Mouse (Mus musculus): Measurements from ENCODE around the gene Wdr74.

DNA sequence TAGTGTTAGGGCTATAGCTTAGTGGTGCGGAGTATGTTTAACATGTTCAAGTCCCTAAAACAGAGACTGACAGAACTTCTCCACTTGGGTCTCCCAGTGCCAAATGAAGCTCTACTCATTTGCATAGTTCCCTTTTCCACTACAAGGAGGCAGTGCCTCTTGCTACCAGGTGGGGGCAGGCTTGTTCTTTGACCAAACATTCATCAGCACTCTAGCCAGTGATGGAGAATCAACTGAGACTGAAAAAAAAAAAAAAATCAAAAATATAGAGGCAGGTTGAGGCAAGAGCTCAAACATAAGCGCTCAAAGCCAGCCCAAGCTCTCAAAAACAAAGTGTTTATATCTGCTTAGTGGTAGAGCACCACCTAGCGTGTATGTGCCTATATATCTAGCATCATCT lies 17.3 kb upstream of the Wdr74 start:
- TF ChIP-seq CTCF (IDR thresholded peaks at IDR 0.05; ENCODE audit: low read depth, low read length) (peak; percentile 65; the same call in 1 of the 2 replicates), POLR2A (IDR thresholded peaks at IDR 0.05; ENCODE audit: extremely low read depth, insufficient read depth, low read length) (no peak)

Data from liver, adult 2 months (tissue).